Mouse (Mus musculus) liver (tissue): ENCODE results near the gene Arglu1.

Source experiments
- DNase-seq: peaks from one replicate; pipeline ENCODE4 v3.0.0-alpha.2; 2020; ENCODE audit warnings: mixed read lengths

The Arglu1 gene

GRCm38 (mm10) chr8:8619221-8620194 lies 70.8 kb downstream of the Arglu1 start:
- DNase-seq: no peak
